Mouse (Mus musculus) hindbrain, embryonic 16.5 days (tissue): ENCODE data around the gene Zfp879. TPM values are rescaled to one million over a fixed set of nuclear protein-coding genes. Genes with fewer than 3 reads are reported as not detected.

Source experiments
- ATAC-seq: fragments of 200-750 bp; cut with Nextera tagmentation; 2 replicates; pipeline ENCODE4 v1.8.0; 2017; ENCODE audit warnings: moderate TSS enrichment, moderate library complexity
- H3K27ac ChIP-seq: fragments of 300-500 bp; sonication (generic); 2 replicates; pipeline ENCODE4 v1.5.1; 2014; ENCODE audit warnings: low read depth, mild to moderate bottlenecking, control low read depth, low read length, moderate library complexity
- H3K27me3 ChIP-seq: fragments of 300-500 bp; sonication (generic); replicated peaks from 2 replicates; pipeline ENCODE4 v1.6.1; 2014; ENCODE audit warnings: low read length; ENCODE audit not compliant: control insufficient read depth, insufficient read depth
- H3K36me3 ChIP-seq: fragments of 300-500 bp; sonication (generic); 2 replicates; pipeline ENCODE4 v1.6.1; 2014; ENCODE audit warnings: mild to moderate bottlenecking, low read length, moderate library complexity, mixed read lengths; ENCODE audit not compliant: control insufficient read depth, insufficient read depth
- H3K4me1 ChIP-seq: fragments of 300-500 bp; sonication (generic); 2 replicates; pipeline ENCODE4 v1.6.1; 2014; ENCODE audit warnings: low read depth, low read length; ENCODE audit not compliant: control insufficient read depth, insufficient read depth
- H3K4me2 ChIP-seq: fragments of 300-500 bp; sonication (generic); 2 replicates; pipeline ENCODE4 v1.6.1; 2014; ENCODE audit warnings: mild to moderate bottlenecking, low read length, control low read depth, moderate library complexity
- H3K4me3 ChIP-seq: fragments of 300-500 bp; sonication (generic); 2 replicates; pipeline ENCODE4 v1.5.1; 2014; ENCODE audit warnings: mild to moderate bottlenecking, low read length, control low read depth, moderate library complexity
- H3K9ac ChIP-seq: fragments of 300-500 bp; sonication (generic); 2 replicates; pipeline ENCODE4 v1.6.1; 2014; ENCODE audit warnings: low read depth, mild to moderate bottlenecking, control low read depth, low read length, moderate library complexity
- H3K9me3 ChIP-seq: fragments of 300-500 bp; sonication (generic); 2 replicates; pipeline ENCODE4 v1.6.1; 2014; ENCODE audit warnings: mild to moderate bottlenecking, low read length, moderate library complexity; ENCODE audit not compliant: control insufficient read depth
- WGBS: fragments of 180-500 bp; shearing (Covaris S2); extraction: QIAGEN DNeasy Blood & Tissue Kit; methylation state at CpG from one replicate; pipeline ENCODE4 v1.1.7; 2014; 5-methylcytosine and 5-hydroxymethylcytosine counted together
- polyA plus RNA-seq: library from polyadenylated mRNA; unstranded; fragments of >200 nt; fragmentation: Nextera tagmentation; extraction: Ambion mirVana; gene quantifications from 2 replicates; pipeline ENCODE4 v1.2.1, GENCODE M21; 2015

Gene Zfp879
- polyA plus RNA-seq, 1 experiment from 2014 or later: 1.6 TPM

DNA sequence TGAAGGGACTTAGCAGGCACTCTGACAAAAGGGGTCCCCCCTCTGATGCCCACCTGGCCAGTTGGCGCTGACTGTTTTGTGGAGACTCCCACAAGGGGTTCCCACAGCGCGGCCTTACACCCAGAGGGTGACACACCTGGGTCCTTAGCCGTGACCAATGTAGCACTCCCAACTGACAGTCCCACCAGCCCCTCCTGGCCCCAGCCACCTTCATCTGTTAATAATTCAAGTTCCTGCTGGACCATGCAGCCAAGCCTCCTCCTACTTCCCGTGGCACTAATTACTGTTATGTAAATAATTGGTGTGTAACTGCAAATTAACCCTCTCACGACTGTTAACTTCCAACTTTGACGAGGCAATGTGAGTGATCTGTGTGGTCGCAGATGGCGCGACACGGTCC lies 43.7 kb downstream of the Zfp879 start:
- Histone ChIP-seq H3K27ac (no peak overlapping the region), H3K4me2 (no peak overlapping the region), H3K9me3 (no peaks in the 10 kb centered on the region), H3K4me1 (no peaks in the 10 kb centered on the region), H3K4me3 (no peak overlapping the region), H3K27me3 (no peaks in the 10 kb centered on the region), H3K9ac (no peak overlapping the region), H3K36me3 (no peaks in the 10 kb centered on the region)
- no peak for ATAC-seq
- 70% methylated on average over 11 of the region's 11 CpGs for WGBS

Other genes starting within 250 kb of the Zfp879 start
- 4.7 and 5.3 TPM in 2 replicates for gene Adamts2, start 239.5 kb downstream of the Zfp879 start, polyA plus RNA-seq
- gene Zfp354c, start 13.8 kb downstream of the Zfp879 start, polyA plus RNA-seq: 45.5 and 55.0 TPM in 2 replicates
- 0.04 TPM in 1 of 2 replicates, not detected in the other for gene Grm6, start 9.1 kb upstream of the Zfp879 start, polyA plus RNA-seq
- gene Zfp454, start 46.1 kb upstream of the Zfp879 start, polyA plus RNA-seq: 10.8 and 11.1 TPM in 2 replicates
- 41.3 and 42.6 TPM in 2 replicates for gene Zfp2, start 74.6 kb upstream of the Zfp879 start, polyA plus RNA-seq
- 4.7 and 4.9 TPM in 2 replicates for gene Zfp354b, start 90.1 kb upstream of the Zfp879 start, polyA plus RNA-seq
- gene 4933414I15Rik, start 102.2 kb upstream of the Zfp879 start, polyA plus RNA-seq: not detected in 2 replicates
- not detected in 2 replicates for gene Prop1, start 112.2 kb upstream of the Zfp879 start, polyA plus RNA-seq
- not detected in 2 replicates for gene Olfr1378, start 125.0 kb upstream of the Zfp879 start, polyA plus RNA-seq
- not detected in 2 replicates for gene Olfr1377, start 140.4 kb upstream of the Zfp879 start, polyA plus RNA-seq
- not detected in 2 replicates for gene Olfr51, start 162.0 kb upstream of the Zfp879 start, polyA plus RNA-seq
- gene Olfr54, start 172.7 kb upstream of the Zfp879 start, polyA plus RNA-seq: not detected in 2 replicates
- not detected in 2 replicates for gene Olfr1375, start 206.6 kb upstream of the Zfp879 start, polyA plus RNA-seq
- 13.2 TPM in 2 replicates for gene Zfp354a, start 217.7 kb upstream of the Zfp879 start, polyA plus RNA-seq